Mouse (Mus musculus): ENCODE measurements around the gene Tmem63b. TPM values are rescaled to one million over a fixed set of nuclear protein-coding genes. Genes with fewer than 3 reads are reported as not detected.

The Tmem63b gene
- polyA plus RNA-seq, 1 experiment from 2014 or later = 108 TPM

DNA sequence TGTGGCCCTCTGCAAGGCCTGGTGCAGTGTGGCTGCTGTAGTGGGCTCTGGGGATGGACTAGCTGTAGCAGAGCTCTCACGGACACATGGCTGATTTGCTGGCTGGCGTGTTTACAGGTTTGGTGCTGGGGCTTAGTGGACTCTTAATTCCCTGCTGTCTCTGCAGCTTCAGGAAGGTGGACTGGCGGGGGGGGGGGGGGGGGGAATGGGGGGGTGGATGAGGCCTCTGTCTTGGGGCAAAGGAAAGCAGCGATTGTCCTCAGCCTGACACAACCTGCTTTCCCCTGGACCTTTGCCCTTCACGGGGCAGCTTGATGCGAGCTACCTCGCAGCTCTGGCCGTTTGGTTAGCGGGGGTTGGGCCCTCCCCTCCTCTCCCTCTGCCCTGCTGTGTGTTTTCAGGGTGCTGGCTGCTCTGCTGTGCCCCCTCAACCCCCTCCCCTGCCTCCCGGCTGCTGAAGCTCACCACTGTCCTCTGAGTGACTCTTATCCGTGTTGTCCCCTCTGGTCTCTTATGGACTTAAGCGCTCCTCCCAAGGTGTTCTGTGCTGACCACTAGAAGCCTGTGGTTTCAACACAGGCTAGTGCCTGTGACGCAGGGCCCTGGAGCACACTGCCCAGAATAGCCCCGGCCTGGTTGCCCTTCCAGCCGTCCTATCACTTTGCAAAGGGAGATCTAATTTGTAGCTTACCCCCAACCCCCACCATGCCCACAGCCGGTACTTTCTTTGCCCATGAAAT lies 14.0 kb upstream of the Tmem63b start:
- Histone ChIP-seq H3K4me3 (no peak overlapping the region), H3K9me3 (no peaks in the 10 kb centered on the region), H3K36me3 (peaks cover 19% of the 10 kb centered on the region; the same call in 1 of the 2 replicates), H3K27ac (no peak overlapping the region), H3K4me1 (no peaks in the 10 kb centered on the region), H3K27me3 (replicated peaks) (no peaks in the 10 kb centered on the region), H3K9ac (no peak overlapping the region), H3K4me2 (replicated peaks) (no peak overlapping the region)
- no peak for ATAC-seq (ENCODE audit: low FRiP score, low read depth)
- WGBS = 64% methylated on average over 12 of the region's 16 CpGs

DNA sequence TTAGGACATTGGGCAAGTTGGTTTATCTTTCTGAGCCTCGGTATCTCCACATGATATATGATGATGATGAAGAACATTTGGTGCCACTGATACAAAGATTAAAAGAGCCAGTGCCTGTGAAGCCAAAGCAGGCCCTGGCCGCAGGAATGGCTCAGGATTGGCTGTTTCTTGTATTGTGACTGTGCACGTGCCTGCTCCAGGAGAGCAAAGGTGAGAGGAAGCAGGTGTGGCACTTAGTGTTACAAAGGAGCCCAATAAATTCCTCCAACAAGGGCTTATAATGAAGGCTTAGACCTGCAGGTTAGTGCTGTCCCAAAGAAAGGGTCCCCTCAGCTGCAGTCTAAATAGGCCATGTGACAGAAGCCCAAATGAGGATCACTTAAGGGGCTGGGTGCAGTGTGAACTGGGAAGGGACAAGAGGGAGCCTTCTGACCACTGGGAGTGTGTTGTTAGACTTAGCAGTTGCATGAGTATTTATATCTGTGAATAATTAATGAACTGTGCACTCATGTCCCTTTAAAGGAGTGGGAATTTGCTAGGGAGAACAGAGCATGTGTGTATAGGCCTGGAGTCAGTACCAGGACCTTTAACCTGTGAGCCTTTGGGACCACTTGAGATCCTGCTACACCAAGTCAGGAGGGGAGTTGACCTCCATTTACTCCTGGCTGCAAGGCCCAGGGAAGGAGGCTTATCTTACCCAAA lies 12.5 kb upstream of the Tmem63b start:
- no peak overlapping the region for H3K9ac ChIP-seq
- no peak overlapping the region for H3K4me3 ChIP-seq
- no peaks in the 10 kb centered on the region for H3K9me3 ChIP-seq
- WGBS = 88% methylated on average over 3 of the region's 3 CpGs
- no peak overlapping the region for H3K27ac ChIP-seq
- H3K27me3 ChIP-seq (replicated peaks) = no peaks in the 10 kb centered on the region
- no peak overlapping the region for H3K4me2 ChIP-seq (replicated peaks)
- H3K4me1 ChIP-seq = no peaks in the 10 kb centered on the region
- ATAC-seq (ENCODE audit: low FRiP score, low read depth) = no peak
- H3K36me3 ChIP-seq = peaks cover 19% of the 10 kb centered on the region; the same call in 1 of the 2 replicates

DNA sequence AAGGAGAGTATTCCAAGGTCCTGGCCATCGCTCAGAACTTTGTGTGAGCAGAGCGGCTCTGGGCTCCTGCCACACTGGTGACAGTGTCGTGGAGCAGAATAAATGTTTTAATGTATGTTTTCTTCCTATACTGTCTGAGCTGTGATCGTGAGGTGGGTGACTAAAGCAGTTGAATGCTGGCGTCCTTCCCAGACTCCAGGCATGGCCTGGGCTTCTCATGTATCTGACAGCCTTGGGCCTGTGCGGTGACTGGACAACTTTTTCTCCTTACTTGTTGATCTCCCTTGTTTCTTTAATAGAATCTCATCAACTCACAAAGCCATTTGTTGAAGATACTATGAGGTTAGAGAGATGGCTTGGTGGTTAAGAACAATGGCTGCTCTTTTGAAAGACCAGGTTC lies 11.7 kb upstream of the Tmem63b start:
- H3K9ac ChIP-seq = no peak overlapping the region
- no peaks in the 10 kb centered on the region for H3K9me3 ChIP-seq
- no peak overlapping the region for H3K4me2 ChIP-seq (replicated peaks)
- peaks cover 19% of the 10 kb centered on the region; the same call in 1 of the 2 replicates for H3K36me3 ChIP-seq
- H3K4me3 ChIP-seq = no peak overlapping the region
- WGBS = 94% methylated on average over 6 of the region's 6 CpGs
- ATAC-seq (ENCODE audit: low FRiP score, low read depth) = no peak
- H3K27me3 ChIP-seq (replicated peaks) = no peaks in the 10 kb centered on the region
- H3K27ac ChIP-seq = no peak overlapping the region
- no peaks in the 10 kb centered on the region for H3K4me1 ChIP-seq

DNA sequence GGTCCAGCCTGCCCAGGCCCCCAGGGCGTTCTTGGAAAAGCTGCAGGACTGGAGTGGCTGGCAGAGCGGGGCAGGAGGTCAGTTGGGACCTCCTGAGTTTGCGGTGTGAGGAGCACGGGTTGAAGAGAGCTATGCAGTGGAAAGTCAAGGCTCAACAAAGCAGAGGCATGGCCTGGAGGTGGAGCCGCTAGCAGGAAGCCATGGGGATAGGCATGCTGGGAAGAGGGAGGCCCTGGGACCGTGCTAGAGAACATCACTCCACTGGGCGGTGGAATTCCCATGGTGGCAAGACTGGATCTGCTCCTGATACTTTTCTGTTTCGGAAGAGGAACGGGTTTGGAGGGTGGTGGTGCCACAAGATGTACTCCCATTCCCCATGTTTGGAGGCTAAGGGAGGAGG lies 10.3 kb upstream of the Tmem63b start:
- no peak overlapping the region for H3K27ac ChIP-seq
- H3K4me2 ChIP-seq (replicated peaks) = no peak overlapping the region
- no peak overlapping the region for H3K4me3 ChIP-seq
- WGBS = 92% methylated on average over 9 of the region's 9 CpGs
- no peaks in the 10 kb centered on the region for H3K27me3 ChIP-seq (replicated peaks)
- ATAC-seq (ENCODE audit: low FRiP score, low read depth) = no peak
- H3K9ac ChIP-seq = no peak overlapping the region
- H3K4me1 ChIP-seq = no peaks in the 10 kb centered on the region
- no peaks in the 10 kb centered on the region for H3K9me3 ChIP-seq
- H3K36me3 ChIP-seq = peaks cover 19% of the 10 kb centered on the region; the same call in 1 of the 2 replicates

DNA sequence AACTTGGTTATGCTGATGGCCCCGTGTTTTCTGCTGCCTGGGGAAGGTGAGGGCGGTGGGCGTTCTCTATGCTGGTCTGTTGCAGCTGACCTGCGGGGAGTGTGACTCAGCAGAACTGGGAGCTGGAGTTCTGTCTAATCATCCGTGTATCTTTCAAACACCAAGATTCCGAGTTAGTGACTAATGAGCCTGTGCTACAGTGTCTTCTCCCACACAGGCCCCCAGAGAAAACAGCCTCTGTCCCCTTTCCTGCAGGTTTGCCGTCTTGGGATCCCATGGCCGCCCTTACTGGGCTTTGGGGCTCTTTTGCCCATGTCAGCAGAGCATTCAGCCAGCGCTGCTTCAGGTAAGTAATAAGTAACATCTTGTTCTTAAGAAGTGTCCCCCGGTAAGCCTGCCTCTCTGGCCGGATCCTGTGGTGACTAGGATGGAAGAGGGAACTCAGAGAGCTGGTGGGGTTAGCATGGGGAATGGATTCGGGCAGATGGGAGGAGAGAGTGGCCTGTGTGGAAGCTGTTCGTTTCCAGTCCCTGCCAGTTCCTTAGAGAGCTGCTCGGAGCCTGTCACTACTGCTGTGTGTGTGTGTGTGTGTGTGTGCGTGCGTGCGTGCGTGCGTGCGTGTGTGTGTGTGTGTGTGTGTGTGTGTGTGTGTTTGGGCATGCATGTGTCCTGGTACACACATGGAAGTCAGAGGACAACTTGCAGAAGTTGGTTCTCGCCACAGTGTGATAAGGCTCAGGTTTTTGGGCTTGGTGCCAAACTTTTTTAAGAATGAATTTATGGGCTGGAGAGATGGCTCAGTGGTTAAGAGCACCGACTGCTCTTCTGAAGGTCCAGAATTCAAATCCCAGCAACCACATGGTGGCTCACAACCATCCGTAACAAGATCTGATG lies 8.8 kb upstream of the Tmem63b start:
- Histone ChIP-seq H3K27ac (no peak overlapping the region), H3K36me3 (peaks cover 19% of the 10 kb centered on the region; the same call in 1 of the 2 replicates)

DNA sequence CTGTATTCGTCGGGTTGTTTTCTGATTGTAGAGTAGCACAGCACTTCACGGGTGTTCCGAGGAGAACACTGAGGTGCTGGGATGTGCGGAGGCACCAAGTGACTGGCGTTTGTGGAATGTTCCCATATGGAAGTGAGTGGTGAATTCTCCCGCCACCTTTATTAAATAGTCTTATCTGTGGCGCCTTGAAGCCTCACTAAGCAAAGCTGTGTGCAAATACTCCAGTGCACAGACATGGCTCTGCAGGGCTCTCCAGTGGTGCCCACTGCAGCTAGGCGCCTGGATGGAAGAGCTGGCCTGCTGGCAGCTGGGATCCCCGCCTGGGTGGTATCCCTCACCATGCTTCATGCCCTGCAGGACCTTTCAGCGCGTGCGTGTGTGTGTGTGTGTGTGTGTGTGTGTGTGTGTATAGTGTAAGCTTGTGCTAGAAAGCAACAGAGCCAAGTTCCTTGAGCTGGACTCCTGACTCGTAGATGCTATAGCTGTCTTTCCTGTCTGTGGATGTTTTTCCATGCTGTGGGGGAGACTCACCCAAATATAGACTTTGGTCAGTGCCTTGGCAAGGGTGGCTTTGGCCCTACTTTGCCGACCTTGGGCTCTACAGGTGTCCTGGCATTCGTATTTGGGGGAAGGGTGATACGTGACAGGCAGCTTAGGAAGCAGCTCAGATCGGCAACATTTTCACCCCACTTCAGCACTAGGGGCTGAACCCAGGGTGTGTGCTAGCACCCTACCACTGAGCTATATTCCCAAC lies 7.3 kb upstream of the Tmem63b start:
- Histone ChIP-seq H3K4me3 (no peak overlapping the region), H3K9ac (no peak overlapping the region), H3K9me3 (no peaks in the 10 kb centered on the region), H3K27me3 (replicated peaks) (no peaks in the 10 kb centered on the region), H3K27ac (no peak overlapping the region), H3K4me1 (no peaks in the 10 kb centered on the region), H3K36me3 (peaks cover 16% of the 10 kb centered on the region; the same call in 1 of the 2 replicates), H3K4me2 (replicated peaks) (no peak overlapping the region)
- no peak for ATAC-seq (ENCODE audit: low FRiP score, low read depth)
- 88% methylated on average over 18 of the region's 18 CpGs for WGBS

More for the DNA sequence above, 8.8 kb upstream of the Tmem63b start:
- Histone ChIP-seq H3K27me3 (replicated peaks) (no peaks in the 10 kb centered on the region), H3K9me3 (no peaks in the 10 kb centered on the region), H3K4me2 (replicated peaks) (no peak overlapping the region), H3K9ac (no peak overlapping the region), H3K4me1 (no peaks in the 10 kb centered on the region), H3K4me3 (no peak overlapping the region)
- 82% methylated on average over 23 of the region's 23 CpGs for WGBS
- no peak for ATAC-seq (ENCODE audit: low FRiP score, low read depth)

DNA sequence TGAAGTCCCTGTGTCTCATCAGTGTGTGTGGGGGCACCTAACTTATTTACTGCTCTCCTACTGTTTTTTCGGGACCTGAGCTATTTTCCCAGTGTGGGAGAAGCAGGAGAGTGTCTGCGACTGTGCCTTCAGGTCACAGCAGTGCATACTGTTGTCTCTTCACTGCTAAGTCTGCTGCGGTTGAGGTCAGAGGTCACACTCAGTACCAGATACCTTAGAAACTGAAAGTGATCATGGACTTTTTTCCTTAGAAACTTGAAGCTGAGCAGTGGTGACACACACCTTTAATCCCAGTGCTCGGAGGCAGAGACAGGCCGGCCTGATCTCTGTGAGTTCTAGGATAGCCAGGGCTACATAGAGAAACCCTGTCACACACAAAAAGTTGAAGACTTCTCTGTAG lies 5.5 kb upstream of the Tmem63b start:
- Histone ChIP-seq H3K4me3 (no peak overlapping the region), H3K4me1 (peaks cover 8% of the 10 kb centered on the region), H3K4me2 (replicated peaks) (no peak overlapping the region), H3K27me3 (replicated peaks) (no peaks in the 10 kb centered on the region), H3K9me3 (no peaks in the 10 kb centered on the region), H3K9ac (no peak overlapping the region), H3K36me3 (peaks cover 5% of the 10 kb centered on the region; the same call in 1 of the 2 replicates), H3K27ac (no peak overlapping the region)
- no peak for ATAC-seq (ENCODE audit: low FRiP score, low read depth)
- 80% methylated on average over 5 of the region's 5 CpGs for WGBS

DNA sequence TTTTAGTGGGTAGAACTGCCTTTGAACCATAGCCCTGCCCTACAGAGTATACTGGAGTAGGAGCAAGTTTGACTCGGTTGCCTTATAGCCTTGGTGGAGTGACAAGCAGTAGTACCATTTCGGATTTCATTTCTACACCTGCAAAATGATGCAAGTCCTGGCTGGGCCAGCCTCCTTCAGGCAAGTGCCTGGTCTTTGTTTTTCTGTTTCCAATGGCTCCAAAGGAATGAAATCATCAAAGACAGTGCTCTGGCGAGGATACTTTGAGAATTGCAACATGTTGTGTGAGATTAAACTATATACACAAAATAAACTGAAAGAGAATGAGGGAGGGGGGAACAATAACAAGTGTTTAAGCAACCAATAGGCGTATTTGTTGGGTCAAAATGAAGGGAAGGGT lies 3.3 kb upstream of the Tmem63b start:
- no peaks in the 10 kb centered on the region for H3K36me3 ChIP-seq
- no peak overlapping the region for H3K27ac ChIP-seq
- H3K4me2 ChIP-seq (replicated peaks) = no peak overlapping the region
- no peaks in the 10 kb centered on the region for H3K9me3 ChIP-seq
- no peak overlapping the region for H3K9ac ChIP-seq
- ATAC-seq (ENCODE audit: low FRiP score, low read depth) = no peak
- H3K4me3 ChIP-seq = no peak overlapping the region
- WGBS = 89% methylated on average over 4 of the region's 4 CpGs
- peaks cover 15% of the 10 kb centered on the region for H3K4me1 ChIP-seq
- no peaks in the 10 kb centered on the region for H3K27me3 ChIP-seq (replicated peaks)

DNA sequence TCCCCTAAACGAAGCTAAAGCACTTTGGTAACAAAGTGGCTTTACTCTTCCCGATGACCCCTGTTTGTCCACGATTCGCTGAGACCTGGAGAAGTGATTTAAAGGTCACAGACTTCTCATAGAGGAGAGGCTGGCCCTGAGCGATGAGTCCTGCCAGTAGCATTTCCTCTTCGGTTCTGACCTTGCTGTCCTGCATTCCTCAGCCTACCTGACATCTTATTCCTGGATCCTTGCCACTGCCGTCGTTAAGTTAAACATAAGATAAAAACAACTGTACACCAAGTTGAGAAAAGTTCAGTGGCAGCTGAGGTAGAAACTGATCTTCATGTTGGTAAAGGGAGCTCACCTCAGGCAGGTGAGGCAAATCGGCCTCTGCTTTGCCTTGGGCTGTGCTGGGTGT lies 2.4 kb upstream of the Tmem63b start:
- ATAC-seq (ENCODE audit: low FRiP score, low read depth) = no peak
- Histone ChIP-seq H3K36me3 (no peaks in the 10 kb centered on the region), H3K4me3 (no peak overlapping the region), H3K27ac (no peak overlapping the region), H3K9ac (no peak overlapping the region), H3K4me2 (replicated peaks) (no peak overlapping the region), H3K27me3 (replicated peaks) (no peaks in the 10 kb centered on the region), H3K9me3 (no peaks in the 10 kb centered on the region), H3K4me1 (peaks cover 23% of the 10 kb centered on the region)
- 93% methylated on average over 9 of the region's 9 CpGs for WGBS

DNA sequence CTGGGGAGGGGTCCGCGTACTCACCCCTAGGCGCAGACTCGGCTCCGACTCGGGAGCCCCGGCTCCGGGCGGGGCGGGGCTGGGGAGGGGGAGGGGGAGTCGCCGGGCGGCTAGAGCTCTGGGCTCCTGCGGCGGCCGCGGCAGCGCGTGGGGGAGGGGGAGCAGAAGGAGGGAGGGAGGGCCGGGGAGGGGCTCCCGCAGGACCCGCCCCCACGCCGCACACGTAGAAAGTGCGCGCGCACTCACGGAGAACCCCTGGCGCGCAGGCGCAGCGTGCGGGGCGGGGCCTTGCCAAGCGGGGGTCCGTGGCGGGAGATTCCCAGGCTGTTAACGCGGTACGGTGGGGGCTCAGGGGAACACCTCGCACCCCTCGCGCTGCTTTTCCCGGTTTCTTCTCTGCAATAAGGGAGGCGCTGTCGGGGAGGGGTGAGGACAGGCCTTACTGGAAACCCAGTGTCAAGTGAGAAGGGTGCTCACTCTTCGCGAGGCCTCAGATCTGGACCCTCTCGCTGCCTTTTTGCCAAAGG lies 549 bp downstream of the Tmem63b start, which contains the start of gene Mrpl14:
Mrpl14 (plus strand) TSS at position 230 of the 527 bp plus-strand sequence.
- H3K36me3 ChIP-seq = no peaks in the 10 kb centered on the region
- WGBS = under 1% methylated on average over 37 of the region's 50 CpGs

More for the DNA sequence above, 549 bp downstream of the Tmem63b start, which contains the start of gene Mrpl14:
- Histone ChIP-seq H3K27me3 (replicated peaks) (no peaks in the 10 kb centered on the region), H3K27ac (peak within 1 kb of the TSS; percentile 65; the same call in 1 of the 2 replicates), H3K9ac (peak within 1 kb of the TSS; percentile 83), H3K4me3 (peak within 1 kb of the TSS; percentile 80), H3K4me2 (replicated peaks) (peak within 1 kb of the TSS; percentile 75), H3K4me1 (peaks cover 25% of the 10 kb centered on the region), H3K9me3 (no peaks in the 10 kb centered on the region)
- ATAC-seq (ENCODE audit: low FRiP score, low read depth) = peak; percentile 88
